7 mouse cellular contexts compared by ENCODE assay signal in genomic region chr9:108431431-108432067, GRCm38 (mm10). TPM values are rescaled to one million over a fixed set of nuclear protein-coding genes. Genes with fewer than 3 reads are reported as not detected.
DNase-seq lines count a peak whose midpoint lies in the region; ATAC-seq and TF ChIP-seq lines count a peak whose summit lies in the region.

No protein-coding gene starts in this region.

- no peak overlapping the region for H3K27ac ChIP-seq in hindbrain, embryonic 12.5 days
- no peak overlapping the region for H3K27ac ChIP-seq in stomach, embryonic 16.5 days (ENCODE audit: low read length)

- H3K36me3 ChIP-seq in hindbrain, embryonic 12.5 days, result no peaks in the 10 kb centered on the region
- no peaks in the 10 kb centered on the region for H3K36me3 ChIP-seq in stomach, embryonic 16.5 days (ENCODE audit: control insufficient read depth, insufficient read depth, low read length)

- H3K9ac ChIP-seq in hindbrain, embryonic 12.5 days, result no peak overlapping the region
- H3K9ac ChIP-seq in stomach, embryonic 16.5 days (ENCODE audit: low read length), result peak overlapping the region; percentile 49; the same call in 1 of the 2 replicates

- no peaks in the 10 kb centered on the region for H3K9me3 ChIP-seq in hindbrain, embryonic 12.5 days (replicated peaks)
- H3K9me3 ChIP-seq in stomach, embryonic 16.5 days (replicated peaks; ENCODE audit: control insufficient read depth, low read length), result no peaks in the 10 kb centered on the region

- no peak for TF ChIP-seq POLR2A in brain, embryonic 14.5 days (IDR thresholded peaks at IDR 0.05; ENCODE audit: borderline replicate concordance, extremely low read depth, insufficient read depth, insufficient read length, poor library complexity, severe bottlenecking)

- H3K4me3 ChIP-seq in hindbrain, embryonic 12.5 days, result 0 out of 2 replicates have a peak overlapping the region, but pooled peaks have one; percentile 0
- H3K4me3 ChIP-seq in stomach, embryonic 16.5 days (replicated peaks; ENCODE audit: low read length), result peak overlapping the region; percentile 31

- TF ChIP-seq CTCF in brain, embryonic 14.5 days (IDR thresholded peaks at IDR 0.05; ENCODE audit: borderline replicate concordance, extremely low read depth, insufficient read depth, insufficient read length), result no peak

- peak overlapping the region; percentile 44 for H3K4me2 ChIP-seq in hindbrain, embryonic 12.5 days (replicated peaks)
- peak overlapping the region; percentile 52 for H3K4me2 ChIP-seq in stomach, embryonic 16.5 days (ENCODE audit: low read depth, low read length)

- peak; percentile 79 for DNase-seq in ES-CJ7 (ENCODE audit: low read depth, low spot score)
- peak; percentile 73 for DNase-seq in brain, embryonic 14.5 days (ENCODE audit: low read depth)
- peak; percentile 64 for DNase-seq in lung, postnatal 10 days
- DNase-seq in cerebellum, postnatal 25 days, result no peak
- no peak for DNase-seq in ovary, adult 18-20 months (ENCODE audit: low spot score)

- peaks cover 6% of the 10 kb centered on the region; the same call in 1 of the 2 replicates for H3K4me1 ChIP-seq in hindbrain, embryonic 12.5 days
- no peaks in the 10 kb centered on the region for H3K4me1 ChIP-seq in stomach, embryonic 16.5 days (ENCODE audit: control insufficient read depth, insufficient read depth, low read length)

- 53% methylated on average over 32 of the region's 32 CpGs for WGBS in hindbrain, embryonic 12.5 days
- WGBS in stomach, embryonic 16.5 days, result 42% methylated on average over 32 of the region's 32 CpGs

- ATAC-seq in hindbrain, embryonic 12.5 days (ENCODE audit: low FRiP score), result 0 out of 2 replicates have a peak, but pooled peaks have one; percentile 19
- peak; percentile 64; the same call in 1 of the 2 replicates for ATAC-seq in stomach, embryonic 16.5 days (ENCODE audit: insufficient read depth, low FRiP score)

- no peaks in the 10 kb centered on the region for H3K27me3 ChIP-seq in hindbrain, embryonic 12.5 days
- no peaks in the 10 kb centered on the region for H3K27me3 ChIP-seq in stomach, embryonic 16.5 days (ENCODE audit: control insufficient read depth, insufficient read depth, low read length)

RNA-seq across cellular contexts. Expression of gene Ccdc36, which starts 3.3 kb away (rescaled TPM):
- polyA plus RNA-seq in brain, embryonic 14.5 days (2012; rRNA removed), result 1.4 and 1.5 TPM in 2 replicates
- 1.2 and 1.3 TPM in 2 replicates for polyA plus RNA-seq in hindbrain, embryonic 12.5 days (2016; fragmentation: Nextera tagmentation; extraction: Ambion mirVana)
- polyA plus RNA-seq in stomach, embryonic 16.5 days (2015; fragmentation: Nextera tagmentation; extraction: Ambion mirVana), result 1.3 and 1.9 TPM in 2 replicates

RNA-seq across cellular contexts. Expression of gene BC048562, which starts 4.7 kb away (rescaled TPM):
- polyA plus RNA-seq in brain, embryonic 14.5 days (2012; rRNA removed), result not detected in 2 replicates
- polyA plus RNA-seq in hindbrain, embryonic 12.5 days (2016; fragmentation: Nextera tagmentation; extraction: Ambion mirVana), result not detected in 2 replicates
- not detected in 2 replicates for polyA plus RNA-seq in stomach, embryonic 16.5 days (2015; fragmentation: Nextera tagmentation; extraction: Ambion mirVana)

RNA-seq across cellular contexts. Expression of gene Ccdc71, which starts 28.8 kb away (rescaled TPM):
- polyA plus RNA-seq in brain, embryonic 14.5 days (2012; rRNA removed), result 37.6 and 38.8 TPM in 2 replicates
- polyA plus RNA-seq in hindbrain, embryonic 12.5 days (2016; fragmentation: Nextera tagmentation; extraction: Ambion mirVana), result 47.2 and 49.7 TPM in 2 replicates
- 51.6 and 55.7 TPM in 2 replicates for polyA plus RNA-seq in stomach, embryonic 16.5 days (2015; fragmentation: Nextera tagmentation; extraction: Ambion mirVana)

RNA-seq across cellular contexts. Expression of gene Klhdc8b, which starts 29.8 kb away (rescaled TPM):
- 84.2 and 100 TPM in 2 replicates for polyA plus RNA-seq in brain, embryonic 14.5 days (2012; rRNA removed)
- 57.7 and 57.9 TPM in 2 replicates for polyA plus RNA-seq in hindbrain, embryonic 12.5 days (2016; fragmentation: Nextera tagmentation; extraction: Ambion mirVana)
- 63.4 and 67.5 TPM in 2 replicates for polyA plus RNA-seq in stomach, embryonic 16.5 days (2015; fragmentation: Nextera tagmentation; extraction: Ambion mirVana)

RNA-seq across cellular contexts. Expression of gene 1700102P08Rik, which starts 38.9 kb away (rescaled TPM):
- polyA plus RNA-seq in brain, embryonic 14.5 days (2012; rRNA removed), result 2.3 and 3.2 TPM in 2 replicates
- 1.7 and 2.5 TPM in 2 replicates for polyA plus RNA-seq in hindbrain, embryonic 12.5 days (2016; fragmentation: Nextera tagmentation; extraction: Ambion mirVana)
- polyA plus RNA-seq in stomach, embryonic 16.5 days (2015; fragmentation: Nextera tagmentation; extraction: Ambion mirVana), result 0.50 and 0.70 TPM in 2 replicates

Comparison
In these comparisons a context has a peak if more than half of its experiments do, and no peak if none do; other contexts are left out.
1. DNase-seq: peak in ES-CJ7 (single experiment), brain, embryonic 14.5 days (single experiment) and lung, postnatal 10 days (single experiment); none in cerebellum, postnatal 25 days (0 of 2) and ovary, adult 18-20 months (single experiment).